Mouse (Mus musculus) lung, adult 18-20 months (tissue): ENCODE results near the gene Kcnip1.

ENCODE experiments used
- DNase-seq, 2 experiments: peaks; one replicate each; pipeline ENCODE4 v3.0.0; 2022; ENCODE audit warnings: mixed read lengths in 2 of 2

Kcnip1 gene

GRCm38 (mm10) chr11:33748754-33749153, 244.2 kb downstream of the Kcnip1 start:
- DNase-seq, result no peak

- DNase-seq, result no peak
Measured at GRCm38 (mm10) chr11:33747402-33747955, 245.5 kb downstream of the Kcnip1 start.

- peak; percentile 20 to 43 for DNase-seq
Measured at GRCm38 (mm10) chr11:33746402-33746801, 246.6 kb downstream of the Kcnip1 start.

- DNase-seq, result no peak
Measured at GRCm38 (mm10) chr11:33745821-33746329, 247.1 kb downstream of the Kcnip1 start.

GRCm38 (mm10) chr11:33744429-33744828, 248.5 kb downstream of the Kcnip1 start:
- peak; percentile 78 to 82 for DNase-seq

GRCm38 (mm10) chr11:33740187-33740586, 252.8 kb downstream of the Kcnip1 start:
- DNase-seq, result no peak

- no peak for DNase-seq
Measured at GRCm38 (mm10) chr11:33736426-33736825, 256.5 kb downstream of the Kcnip1 start.

GRCm38 (mm10) chr11:33733269-33733668, 259.7 kb downstream of the Kcnip1 start:
- DNase-seq, result peak; percentile 39 to 58

- DNase-seq, result no peak
Measured at GRCm38 (mm10) chr11:33732358-33732757, 260.6 kb downstream of the Kcnip1 start.

- peak; percentile 22 to 38 for DNase-seq
Measured at GRCm38 (mm10) chr11:33721297-33721696, 271.7 kb downstream of the Kcnip1 start.

GRCm38 (mm10) chr11:33706777-33707176, 286.2 kb downstream of the Kcnip1 start:
- DNase-seq, result no peak

GRCm38 (mm10) chr11:33701958-33702459, 290.9 kb downstream of the Kcnip1 start:
- DNase-seq, result no peak

GRCm38 (mm10) chr11:33701236-33701957, 291.6 kb downstream of the Kcnip1 start:
- DNase-seq, result no peak

GRCm38 (mm10) chr11:33700725-33701124, 292.2 kb downstream of the Kcnip1 start:
- DNase-seq, result no peak

- no peak for DNase-seq
Measured at GRCm38 (mm10) chr11:33690181-33690580, 302.8 kb downstream of the Kcnip1 start.

GRCm38 (mm10) chr11:33685904-33686303, 307.0 kb downstream of the Kcnip1 start:
- DNase-seq, result no peak

- DNase-seq, result no peak
Measured at GRCm38 (mm10) chr11:33680151-33680550, 312.8 kb downstream of the Kcnip1 start.

GRCm38 (mm10) chr11:33670105-33670965, 322.6 kb downstream of the Kcnip1 start:
- no peak for DNase-seq

- DNase-seq, result no peak
Measured at GRCm38 (mm10) chr11:33668376-33668775, 324.6 kb downstream of the Kcnip1 start.

GRCm38 (mm10) chr11:33663599-33663998, 329.4 kb downstream of the Kcnip1 start:
- no peak for DNase-seq

GRCm38 (mm10) chr11:33660016-33660913, 332.7 kb downstream of the Kcnip1 start:
- DNase-seq, result peak; percentile 60
